Mouse (Mus musculus) kidney, adult 2 months (tissue): ENCODE data around the gene Clic4.

ENCODE experiments used
- CTCF ChIP-seq: fragments of 200-500 bp; conservative IDR thresholded peaks from 2 replicates; pipeline ENCODE4 v1.5.1; 2011; ENCODE audit warnings: low read depth, mild to moderate bottlenecking, control low read depth, low read length, moderate library complexity, mixed read lengths; ENCODE audit not compliant: insufficient read depth, insufficient read length
- POLR2A ChIP-seq: fragments of 200-500 bp; IDR thresholded peaks from one replicate; pipeline ENCODE4 v1.6.1; 2011; ENCODE audit warnings: low read depth, low read length, control low read depth

GRCm38 (mm10) chr4:135313111-135313691 is 40.6 kb upstream of the Clic4 start:
- TF ChIP-seq CTCF (no peak), POLR2A (no peak)
